Mouse (Mus musculus) CD4-positive, CD25-positive, alpha-beta regulatory T cell, adult 4 months (primary cell): ENCODE data around the gene Mob1a. TPM values are rescaled to one million over a fixed set of nuclear protein-coding genes. Genes with fewer than 3 reads are reported as not detected.
"Not testable (repeated sequence)": the region's sequence is repeated elsewhere in the genome, so short reads cannot be mapped to it uniquely, and the experiment has no call there.

Experiments used
- ATAC-seq: one replicate; pipeline ENCODE4 v1.8.0; 2017
- polyA plus RNA-seq, 2 experiments: library from polyadenylated mRNA; unstranded; fragments of 100-300 nt; shearing (Covaris generic); gene quantifications; one replicate each; pipeline ENCODE4 v1.2.1; 2017

The Mob1a gene
- polyA plus RNA-seq, 2 experiments from 2014 or later: 48.6 to 70.3 TPM

- ATAC-seq: not testable (repeated sequence)
Observed at GRCm38 (mm10) chr6:83345285-83345684, 19.5 kb downstream of the Mob1a start.

DNA sequence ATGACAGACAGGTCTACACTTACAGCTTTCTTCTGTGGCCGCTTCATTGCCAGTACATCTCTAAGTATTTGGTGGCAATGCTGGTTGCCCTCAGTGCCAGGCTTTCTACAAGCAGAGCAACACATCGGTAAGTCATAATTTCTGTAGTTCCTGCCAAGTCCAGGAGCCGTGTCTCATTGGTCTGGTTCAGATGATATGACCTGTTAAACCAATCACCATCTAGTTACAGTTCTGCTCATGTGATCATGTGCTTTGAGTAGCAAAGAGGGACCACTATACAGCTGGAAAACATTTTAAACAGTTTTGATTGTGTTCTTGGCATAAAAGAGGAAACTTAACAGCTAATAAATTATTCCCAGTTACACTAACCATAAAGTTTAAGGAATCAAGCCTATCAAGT, 22.1 kb downstream of the Mob1a start:
- ATAC-seq: no peak

GRCm38 (mm10) chr6:83348873-83349272, 23.1 kb downstream of the Mob1a start, which contains the start of gene Bola3:
TSS of gene Bola3 (plus strand) at chr6:83349147.
- ATAC-seq: no peak

GRCm38 (mm10) chr6:83349274-83349958, 23.6 kb downstream of the Mob1a start:
- ATAC-seq: peak; percentile 94

DNA sequence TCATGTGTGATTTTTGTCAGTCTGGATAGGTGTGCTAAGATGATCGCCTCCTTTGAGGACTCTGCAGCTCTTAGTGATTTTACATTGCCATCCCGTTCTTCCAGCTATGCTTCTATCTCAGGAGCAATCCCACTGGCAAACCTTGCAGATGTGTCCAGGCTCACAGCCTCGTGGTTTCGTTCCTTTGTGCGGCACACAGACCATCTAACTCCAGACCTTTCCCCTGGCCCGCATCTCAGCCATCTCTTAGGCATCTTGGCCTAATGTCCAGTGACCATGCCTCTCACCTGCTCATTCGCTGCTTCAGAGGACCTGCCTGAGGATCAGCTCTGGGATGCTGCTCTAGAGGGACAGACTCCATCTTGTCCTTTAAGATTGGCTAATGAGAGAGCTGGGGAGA, 24.4 kb downstream of the Mob1a start:
- no peak for ATAC-seq

- ATAC-seq: no peak
Observed at GRCm38 (mm10) chr6:83350851-83351405, 25.1 kb downstream of the Mob1a start.

DNA sequence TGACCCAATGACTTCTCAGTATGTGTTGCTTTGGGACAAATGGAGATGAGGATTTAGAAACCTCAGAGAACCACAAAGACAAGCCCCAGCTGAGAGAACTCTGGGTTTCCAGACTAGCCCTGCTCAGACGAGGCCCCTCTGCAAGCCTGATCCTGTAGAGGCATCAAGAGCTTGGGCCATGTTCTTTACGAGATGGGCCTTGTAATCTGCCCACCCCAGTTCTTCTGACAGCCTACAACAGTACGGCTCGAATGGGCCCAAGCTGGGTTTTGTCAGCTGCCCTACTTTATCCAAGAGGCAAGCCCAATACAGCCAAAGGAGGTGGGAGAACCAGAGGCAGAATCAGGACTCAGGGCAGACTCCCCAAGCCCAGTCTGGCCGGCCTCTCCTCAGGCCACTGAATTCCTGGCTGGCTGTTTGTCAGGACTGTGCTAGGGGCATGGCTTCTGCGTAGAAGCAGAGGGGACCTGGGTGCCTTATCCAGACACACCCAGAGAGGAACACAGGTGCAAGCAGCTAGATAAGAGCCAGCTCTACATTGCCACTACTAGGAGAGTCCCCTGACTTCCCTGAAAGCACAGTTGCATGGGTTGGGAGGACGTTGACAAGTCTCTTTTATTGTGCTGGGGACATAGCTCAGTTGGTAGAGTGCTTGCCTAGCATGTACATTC, 25.8 kb downstream of the Mob1a start:
- no peak for ATAC-seq

DNA sequence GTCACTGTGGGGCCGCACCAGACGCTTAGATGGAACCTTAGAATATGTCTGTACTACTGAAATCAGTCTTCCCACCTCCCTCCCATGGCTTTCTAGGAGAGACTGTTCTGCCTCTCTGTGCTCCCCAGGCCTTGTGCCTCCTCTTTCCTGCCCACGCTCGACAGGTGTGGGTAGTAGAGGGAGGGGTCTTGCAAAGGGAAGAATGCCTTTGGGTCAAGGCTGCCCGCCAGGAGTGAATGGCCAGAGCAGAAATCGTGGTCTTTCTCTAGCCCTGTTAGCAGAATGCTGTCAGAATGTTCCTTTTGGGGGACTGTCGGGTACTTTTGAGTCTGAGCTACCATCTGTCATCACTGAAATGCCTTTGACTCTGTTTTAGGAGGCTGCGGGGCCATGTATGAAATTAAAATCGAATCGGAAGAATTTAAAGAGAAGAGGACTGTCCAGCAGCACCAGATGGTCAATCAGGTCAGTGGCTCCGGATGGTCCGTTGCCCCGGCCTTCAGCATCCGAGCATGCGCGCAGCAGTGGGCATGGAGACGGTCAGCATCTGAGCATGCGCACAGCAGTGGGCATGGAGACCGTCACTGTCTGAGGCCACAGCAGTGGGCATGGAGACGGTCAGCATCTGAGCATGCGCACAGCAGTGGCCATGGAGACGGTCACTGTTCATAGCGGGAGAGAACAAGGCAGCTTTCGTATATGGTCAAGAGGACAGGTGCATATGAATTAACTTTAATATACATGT, 27.0 kb downstream of the Mob1a start:
- no peak for ATAC-seq

- no peak for ATAC-seq
Observed at GRCm38 (mm10) chr6:83354856-83355781, 29.3 kb downstream of the Mob1a start.

DNA sequence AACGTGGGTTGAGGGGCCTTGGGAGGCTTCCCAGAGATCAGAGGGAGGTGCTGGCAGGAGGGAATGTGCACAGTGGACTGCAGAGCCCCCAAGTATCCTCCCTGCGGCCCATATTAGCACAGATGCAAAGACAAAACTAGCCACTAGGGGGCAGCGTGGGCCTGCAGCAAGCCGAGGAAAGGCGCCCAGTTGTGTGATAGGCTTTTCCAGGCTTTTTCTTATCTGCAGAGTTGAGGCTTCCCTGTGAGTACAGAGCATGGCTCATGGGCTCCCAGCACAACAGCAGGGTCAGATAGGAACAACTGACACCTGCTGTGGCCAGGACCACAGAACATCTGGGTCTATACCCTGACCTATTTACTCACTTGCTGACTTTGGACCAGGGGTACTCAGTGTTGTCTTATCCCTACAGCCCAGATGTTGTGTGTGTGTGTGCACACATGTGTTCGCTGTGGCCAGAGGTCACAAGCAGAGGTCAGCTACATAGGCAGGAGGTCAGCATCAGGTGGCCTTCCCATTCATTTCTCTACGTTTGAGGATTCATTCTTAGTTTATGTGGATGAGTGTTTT, 30.8 kb downstream of the Mob1a start:
- peak; percentile 85 for ATAC-seq

GRCm38 (mm10) chr6:83357436-83357835, 31.6 kb downstream of the Mob1a start:
- ATAC-seq: no peak

DNA sequence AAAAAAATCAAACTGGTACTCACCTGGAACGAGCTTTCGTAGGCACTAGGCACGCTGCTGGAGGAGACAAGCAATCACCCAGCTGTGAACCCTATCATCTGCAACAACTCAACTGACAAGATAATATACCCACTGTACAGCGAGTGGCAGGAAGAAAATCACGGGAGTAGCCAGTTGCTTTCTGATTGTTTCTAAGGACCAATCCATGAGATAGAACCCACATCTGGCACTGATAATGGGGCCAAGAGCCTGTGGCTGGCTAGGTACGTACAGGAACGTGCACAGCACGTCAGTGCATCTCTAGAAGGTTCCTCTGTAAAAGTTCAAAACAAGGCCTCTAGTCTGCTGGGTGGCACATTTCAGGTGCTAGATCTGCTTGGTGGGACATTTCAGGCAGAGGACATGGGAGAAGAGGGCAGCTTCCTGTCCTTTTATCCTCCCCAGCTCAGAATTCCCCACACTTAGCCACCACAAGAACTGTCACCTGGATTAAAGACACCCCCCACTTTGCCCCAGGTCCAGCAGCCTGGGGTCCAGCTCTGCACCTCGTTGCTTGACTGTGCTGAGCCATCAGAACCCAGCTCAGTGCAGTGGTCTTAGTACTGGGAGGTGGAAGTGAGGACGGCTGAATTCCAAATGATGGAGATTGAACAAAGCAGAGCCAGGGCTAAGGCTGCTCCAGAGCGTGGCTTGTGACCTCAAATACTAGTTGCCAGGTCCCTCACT, 35.9 kb downstream of the Mob1a start:
- ATAC-seq: no peak

DNA sequence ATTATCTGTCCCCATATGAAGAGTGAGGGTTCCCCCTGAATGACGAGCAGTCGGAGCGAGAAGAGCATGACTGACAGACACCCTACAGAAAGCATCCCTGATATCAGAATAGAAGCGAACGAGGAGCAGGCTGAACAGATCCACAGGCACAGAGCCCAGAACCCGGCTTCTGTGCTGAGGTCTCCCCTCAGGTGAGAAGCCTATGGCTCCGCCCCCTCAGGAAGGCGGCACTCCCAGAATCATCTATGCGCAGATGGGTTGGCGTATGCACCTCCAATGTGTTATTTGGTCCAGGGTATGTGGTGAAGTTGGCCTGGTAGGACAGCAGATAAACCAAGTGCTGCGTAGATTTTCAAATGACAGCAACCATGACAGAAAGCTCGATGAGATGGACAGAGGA, 37.3 kb downstream of the Mob1a start:
- ATAC-seq: no peak

- ATAC-seq: no peak
Observed at GRCm38 (mm10) chr6:83370316-83370965, 44.6 kb downstream of the Mob1a start.

- ATAC-seq: no peak
Observed at GRCm38 (mm10) chr6:83371350-83371749, 45.5 kb downstream of the Mob1a start.

DNA sequence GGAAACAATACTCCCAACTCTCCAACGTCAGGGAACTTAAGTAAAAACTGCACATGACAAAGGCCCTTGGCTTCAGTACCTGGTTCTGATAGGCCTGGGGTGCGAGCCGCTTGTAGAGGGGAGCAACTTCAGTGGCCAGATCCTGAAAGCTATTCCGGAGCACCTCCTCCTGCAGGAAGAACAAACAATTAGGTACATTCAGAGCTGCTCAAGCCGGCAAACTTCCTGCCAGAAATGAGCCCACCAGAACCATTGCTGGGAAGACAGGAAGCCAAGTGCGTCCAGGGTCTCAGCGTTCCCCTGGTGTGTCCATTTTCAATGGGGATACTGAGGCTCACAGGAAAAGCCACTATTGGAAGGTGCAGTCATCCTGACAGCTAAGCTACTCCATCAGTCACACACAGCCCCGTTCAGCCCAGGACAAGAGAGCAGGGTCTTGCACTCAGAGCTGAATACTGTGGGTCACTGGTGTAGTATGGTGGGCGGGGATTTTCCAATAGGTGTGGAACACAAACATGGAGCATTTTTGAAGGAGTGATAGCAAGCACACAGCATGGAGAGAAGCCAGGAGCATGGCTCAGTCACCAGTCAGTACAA, 48.0 kb downstream of the Mob1a start:
- no peak for ATAC-seq

DNA sequence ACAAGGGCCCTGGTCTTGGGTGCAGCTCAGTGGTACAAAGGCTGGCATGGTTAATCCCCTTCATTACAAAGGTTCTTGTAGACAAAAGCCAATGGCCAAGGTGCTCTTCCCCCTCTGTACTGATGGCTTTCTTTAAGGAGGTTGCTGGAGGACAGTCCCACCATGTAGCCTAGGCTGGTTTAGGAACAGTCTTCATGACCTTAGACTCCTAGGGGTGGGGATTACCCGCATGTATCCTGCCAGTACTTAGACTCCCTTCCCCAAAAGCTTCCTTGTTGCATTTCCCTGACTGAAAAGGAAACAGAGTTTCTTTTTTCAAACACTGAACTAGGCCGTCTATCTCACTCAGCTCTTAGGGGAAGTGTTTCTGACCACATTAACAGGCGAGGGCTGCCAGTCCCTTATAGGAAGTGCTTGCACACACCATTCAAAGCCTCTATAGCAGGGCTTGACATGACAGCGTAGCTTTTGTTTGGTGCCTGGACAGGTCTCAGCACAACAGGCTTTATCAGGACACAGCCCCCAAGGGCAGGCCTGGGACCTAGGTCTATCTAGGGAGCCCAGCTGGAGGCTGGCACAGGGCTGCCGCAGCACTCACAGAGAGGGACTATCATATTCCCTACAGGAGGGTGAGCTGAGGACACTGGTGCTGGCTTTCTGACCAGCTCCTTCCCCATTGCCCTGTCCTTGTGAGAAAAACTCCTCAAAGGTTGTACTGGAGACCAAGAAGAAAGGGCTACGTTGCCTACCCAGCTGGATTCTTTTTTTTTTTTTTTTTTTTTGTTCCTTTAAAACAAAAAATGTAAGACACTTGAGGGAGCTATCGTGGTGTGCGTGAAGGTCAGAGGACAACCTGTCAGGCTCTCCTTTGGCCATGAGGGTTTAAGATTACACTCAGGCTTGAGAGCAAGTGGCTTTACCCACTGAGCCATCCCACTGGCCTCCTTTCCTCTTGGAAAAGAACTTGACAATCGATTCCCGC, 56.0 kb downstream of the Mob1a start:
- peak; percentile 47 for ATAC-seq

DNA sequence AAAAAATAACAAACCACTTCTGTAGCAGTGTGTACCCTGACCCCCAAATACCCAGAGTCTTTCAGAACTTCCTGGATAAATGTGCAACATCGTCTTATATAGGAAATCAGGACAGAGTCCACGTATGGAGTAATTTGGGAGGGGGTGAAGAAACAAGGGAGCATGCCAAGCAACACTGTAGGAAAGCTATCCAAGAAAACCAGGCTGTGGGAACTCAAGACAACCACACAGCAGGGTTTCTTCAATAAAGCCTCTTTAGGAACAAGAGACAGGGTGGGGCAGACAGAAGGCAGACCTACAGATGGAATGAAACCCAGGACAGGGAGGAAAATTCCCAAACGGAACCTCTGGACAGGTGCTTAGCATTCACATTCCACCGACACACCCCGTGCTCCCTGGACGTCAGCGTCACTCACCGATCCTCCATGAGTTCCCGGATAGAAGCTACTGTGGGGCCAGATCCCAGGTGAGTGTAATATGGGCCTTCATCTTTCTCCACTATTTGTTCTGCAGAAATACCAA, 59.8 kb downstream of the Mob1a start:
- ATAC-seq: no peak
